In genomic region chr2:38433736-38434135, GRCm38 (mm10) we compare ENCODE assay signal across 9 mouse cellular contexts.
DNase-seq lines count a peak whose midpoint lies in the region; ATAC-seq and TF ChIP-seq lines count a peak whose summit lies in the region.
"Had no signal": no experiment of that assay in that cellular context is flagged by ENCODE, and none has a peak within 500 bp of the region (broad histone marks: within the 10 kb centered on the region; RNA-seq: fewer than 3 reads in every experiment).

No protein-coding gene starts in this region.

- H3K36me3 ChIP-seq in limb, embryonic 14.5 days (ENCODE audit: control insufficient read depth, insufficient read depth, low read length), result no peaks in the 10 kb centered on the region
- H3K36me3 ChIP-seq in limb, embryonic 10.5 days, result no peaks in the 10 kb centered on the region
- H3K36me3 ChIP-seq: lung, embryonic 15.5 days had no signal

- no peak for ATAC-seq in limb, embryonic 14.5 days (ENCODE audit: low FRiP score, low read depth)

- H3K9ac ChIP-seq in limb, embryonic 14.5 days (ENCODE audit: low read depth, low read length, severe bottlenecking), result no peak overlapping the region
- H3K9ac ChIP-seq: lung, embryonic 15.5 days had no signal

- WGBS in limb, embryonic 14.5 days, result 17% methylated on average over 3 of the region's 3 CpGs
- 30% methylated on average over 3 of the region's 3 CpGs for WGBS in limb, embryonic 10.5 days

- peaks cover 12% of the 10 kb centered on the region; the same call in 1 of the 2 replicates for H3K4me1 ChIP-seq in limb, embryonic 14.5 days (ENCODE audit: control insufficient read depth, insufficient read depth, low read length)
- peaks cover 12% of the 10 kb centered on the region; the same call in 1 of the 2 replicates for H3K4me1 ChIP-seq in limb, embryonic 10.5 days
- H3K4me1 ChIP-seq: lung, embryonic 15.5 days had no signal

- H3K9me3 ChIP-seq in limb, embryonic 14.5 days (ENCODE audit: control insufficient read depth, low read length), result no peaks in the 10 kb centered on the region
- no peaks in the 10 kb centered on the region for H3K9me3 ChIP-seq in limb, embryonic 10.5 days (replicated peaks)
- H3K9me3 ChIP-seq: lung, embryonic 15.5 days had no signal

- DNase-seq in cerebellum, postnatal 10 days, result peak; percentile 56 to 73
- no peak for DNase-seq in cerebellum, postnatal 4 days (ENCODE audit: low spot score in 2 of 2)
- peak; percentile 57 for DNase-seq in limb, embryonic 14.5 days (ENCODE audit: low spot score)
- no peak for DNase-seq in limb, embryonic 10.5 days (ENCODE audit: low spot score)
- DNase-seq in c-Kit-positive CD71-positive TER-119-positive erythroid progenitor cells, embryonic 14.5 days (ENCODE audit: low spot score), result peak; percentile 20
- DNase-seq in lung, postnatal 36 days, result peak; percentile 79
- DNase-seq in Muller cell, postnatal 12 days (ENCODE audit: inconsistent ontology term), result no peak
- DNase-seq in gastrocnemius, postnatal 14 days, result no peak

- intact Hi-C loops in gastrocnemius, postnatal 14 days (cut with DNase I; ENCODE audit: low total_unique reads), result loop anchor here (5.0 to 10.0 kb wide), 2 partner anchors 71 to 159 kb away; no protein-coding TSS in a partner anchor

- TF ChIP-seq POLR2A in limb, embryonic 14.5 days (IDR thresholded peaks at IDR 0.05; ENCODE audit: borderline replicate concordance, extremely low read depth, insufficient read depth, insufficient read length), result no peak

- H3K4me2 ChIP-seq in limb, embryonic 14.5 days (replicated peaks; ENCODE audit: low read depth, low read length, severe bottlenecking), result no peak overlapping the region
- H3K4me2 ChIP-seq: lung, embryonic 15.5 days had no signal

- no peak overlapping the region for H3K27ac ChIP-seq in limb, embryonic 14.5 days (replicated peaks; ENCODE audit: low read depth, low read length)
- no peak overlapping the region for H3K27ac ChIP-seq in limb, embryonic 10.5 days
- H3K27ac ChIP-seq: lung, embryonic 15.5 days had no signal

- no peaks in the 10 kb centered on the region for H3K27me3 ChIP-seq in limb, embryonic 14.5 days (ENCODE audit: control insufficient read depth, insufficient read depth, low read length)
- no peaks in the 10 kb centered on the region for H3K27me3 ChIP-seq in limb, embryonic 10.5 days (ENCODE audit: low read depth, poor library complexity, severe bottlenecking)
- H3K27me3 ChIP-seq: lung, embryonic 15.5 days had no signal

- H3K4me3 ChIP-seq in limb, embryonic 14.5 days (replicated peaks; ENCODE audit: low read length), result no peak overlapping the region
- no peak overlapping the region for H3K4me3 ChIP-seq in limb, embryonic 10.5 days
- H3K4me3 ChIP-seq: lung, embryonic 15.5 days had no signal

Comparison
In these comparisons a context has a peak if more than half of its experiments do, and no peak if none do; other contexts are left out.
1. DNase-seq: peak in cerebellum, postnatal 10 days (2 of 2), limb, embryonic 14.5 days (single experiment), c-Kit-positive CD71-positive TER-119-positive erythroid progenitor cells, embryonic 14.5 days (single experiment) and lung, postnatal 36 days (single experiment); none in cerebellum, postnatal 4 days (0 of 2), limb, embryonic 10.5 days (single experiment), Muller cell, postnatal 12 days (single experiment) and gastrocnemius, postnatal 14 days (single experiment).